Mouse (Mus musculus) heart, postnatal 0 days (tissue): ENCODE measurements around the gene Shroom4.

ENCODE experiments used
- CTCF ChIP-seq: IDR thresholded peaks from 2 replicates; pipeline ENCODE4 v1.5.1; 2016; ENCODE audit warnings: antibody characterized with exemption, control low read depth, low read depth
- EP300 ChIP-seq: IDR thresholded peaks from 2 replicates; pipeline ENCODE4 v1.6.1; 2016; ENCODE audit warnings: antibody characterized with exemption, low read depth

DNA sequence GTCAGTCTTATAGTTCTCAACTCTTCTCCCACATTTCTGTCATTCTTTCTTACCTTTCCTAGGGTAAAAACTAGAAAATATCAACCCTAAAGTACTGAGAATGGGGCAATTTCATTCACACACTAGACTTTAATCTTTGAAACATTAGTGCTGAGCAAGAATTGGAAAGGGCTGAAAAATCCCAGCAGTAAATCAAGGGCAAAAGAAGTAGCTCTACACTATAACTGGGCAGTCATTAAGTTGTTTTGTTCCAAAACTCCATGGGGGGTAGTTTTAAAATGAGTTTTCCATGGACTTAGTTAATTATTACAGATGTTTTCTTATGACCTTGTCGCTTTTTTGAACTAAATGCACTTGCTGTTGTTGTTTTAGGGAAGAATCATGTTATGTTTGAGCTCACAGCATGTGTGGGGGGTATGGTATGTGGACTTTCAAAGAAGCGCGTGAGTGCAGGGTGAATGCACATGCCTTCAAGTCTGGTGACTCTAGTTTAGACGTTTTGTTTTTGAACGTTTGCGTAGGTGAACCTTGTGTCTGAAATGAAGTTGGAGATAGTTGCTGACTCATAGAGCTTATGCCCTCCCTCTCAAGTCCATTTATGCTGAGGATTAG is 42.0 kb upstream of the Shroom4 start:
- TF ChIP-seq CTCF (no peak), EP300 (no peak)
